ENCODE assay signal across 12 mouse cellular contexts in the genomic region with DNA sequence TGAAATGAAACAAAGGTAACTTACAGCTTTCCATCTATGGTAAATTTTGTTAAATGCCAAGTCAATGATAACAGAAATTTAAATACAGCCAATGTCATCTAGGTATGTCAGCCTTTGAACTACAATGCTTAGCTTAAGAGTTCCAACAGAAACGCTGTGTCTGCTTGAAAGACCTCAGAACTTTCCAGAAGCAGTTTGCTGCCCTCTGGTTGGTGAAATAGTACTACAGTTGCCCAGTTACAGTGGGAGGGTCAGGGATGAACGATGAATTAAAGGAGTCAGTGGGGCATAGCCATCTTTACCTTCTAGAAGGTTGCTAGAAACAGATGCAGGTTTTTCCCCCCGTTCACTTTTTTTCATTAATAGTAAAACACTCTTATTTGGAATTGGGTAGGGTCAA.
A peak's percentile ranks its signal among the peaks of the same experiment; 100 is the strongest.
DNase-seq lines count a peak whose midpoint lies in the region; ATAC-seq and TF ChIP-seq lines count a peak whose summit lies in the region.
"Had no signal": no experiment of that assay in that cellular context is flagged by ENCODE, and none has a peak within 500 bp of the region (broad histone marks: within the 10 kb centered on the region; RNA-seq: fewer than 3 reads in every experiment).

No protein-coding gene starts in this region.

- no peak overlapping the region for H3K9ac ChIP-seq in kidney, embryonic 15.5 days
- H3K9ac ChIP-seq: hindbrain, embryonic 15.5 days; neural tube, embryonic 12.5 days had no signal

- no peaks in the 10 kb centered on the region for H3K9me3 ChIP-seq in kidney, embryonic 15.5 days (replicated peaks)
- H3K9me3 ChIP-seq: hindbrain, embryonic 15.5 days; neural tube, embryonic 12.5 days had no signal

- TF ChIP-seq CTCF in kidney, adult 2 months (conservative IDR thresholded peaks at IDR 0.05; ENCODE audit: insufficient read depth, insufficient read length, low read depth, low read length), result peak; percentile 44; the same call in 1 of the 2 replicates

- ATAC-seq in kidney, embryonic 15.5 days (replicated peaks; ENCODE audit: low FRiP score), result no peak

- no peak overlapping the region for H3K27ac ChIP-seq in kidney, adult 2 months (ENCODE audit: insufficient read depth, low read depth, low read length)
- H3K27ac ChIP-seq in kidney, embryonic 15.5 days, result no peak overlapping the region
- H3K27ac ChIP-seq: hindbrain, embryonic 15.5 days; neural tube, embryonic 12.5 days had no signal

- H3K4me1 ChIP-seq in kidney, adult 2 months (ENCODE audit: control insufficient read depth, insufficient read depth, low read length), result no peaks in the 10 kb centered on the region
- H3K4me1 ChIP-seq in kidney, embryonic 15.5 days, result no peaks in the 10 kb centered on the region
- H3K4me1 ChIP-seq: hindbrain, embryonic 15.5 days; neural tube, embryonic 12.5 days had no signal

- no peaks in the 10 kb centered on the region for H3K27me3 ChIP-seq in kidney, adult 2 months (replicated peaks; ENCODE audit: control insufficient read depth, insufficient read depth, low read length)
- no peaks in the 10 kb centered on the region for H3K27me3 ChIP-seq in kidney, embryonic 15.5 days
- H3K27me3 ChIP-seq: hindbrain, embryonic 15.5 days; neural tube, embryonic 12.5 days had no signal

- no peak overlapping the region for H3K4me3 ChIP-seq in kidney, adult 2 months (ENCODE audit: insufficient read depth, low read depth, low read length)
- no peak overlapping the region for H3K4me3 ChIP-seq in kidney, embryonic 15.5 days (replicated peaks)
- H3K4me3 ChIP-seq: hindbrain, embryonic 15.5 days; neural tube, embryonic 12.5 days had no signal

- H3K36me3 ChIP-seq in kidney, adult 2 months (ENCODE audit: control insufficient read depth, insufficient read depth, low read length), result no peaks in the 10 kb centered on the region
- no peaks in the 10 kb centered on the region for H3K36me3 ChIP-seq in kidney, embryonic 15.5 days
- H3K36me3 ChIP-seq: hindbrain, embryonic 15.5 days; neural tube, embryonic 12.5 days had no signal

- no peak for TF ChIP-seq POLR2A in kidney, adult 2 months (IDR thresholded peaks at IDR 0.05; ENCODE audit: low read depth, low read length)

- WGBS in kidney, adult 2 months, result 28% methylated on average over 3 of the region's 3 CpGs
- WGBS in kidney, embryonic 15.5 days, result 70% methylated on average over 3 of the region's 3 CpGs

- H3K4me2 ChIP-seq in kidney, embryonic 15.5 days, result no peak overlapping the region
- H3K4me2 ChIP-seq: hindbrain, embryonic 15.5 days; neural tube, embryonic 12.5 days had no signal

- peak; percentile 18 for DNase-seq in adrenal gland, postnatal 10 days
- DNase-seq in adrenal gland, adult 18-20 months (ENCODE audit: low spot score in 2 of 2), result no peak
- DNase-seq in kidney, adult 2 months, result peak; percentile 43
- peak; percentile 10 for DNase-seq in A20 (ENCODE audit: low read depth, low spot score)
- peak; percentile 33 for DNase-seq in induced T-regulatory cell, adult 2 months (ENCODE audit: low read depth)
- no peak for DNase-seq in frontal cortex, postnatal 36 days (ENCODE audit: low spot score in 2 of 2)
- no peak for DNase-seq in thymus, adult 18-20 months
- DNase-seq: gastrocnemius, postnatal 25 days; spleen, adult 18-20 months had no signal

Comparison
In these comparisons a context has a peak if more than half of its experiments do, and no peak if none do; other contexts are left out.
1. DNase-seq: peak in adrenal gland, postnatal 10 days (single experiment), kidney, adult 2 months (single experiment), A20 (single experiment) and induced T-regulatory cell, adult 2 months (single experiment); none in adrenal gland, adult 18-20 months (0 of 2), frontal cortex, postnatal 36 days (0 of 2) and thymus, adult 18-20 months (0 of 2).